Mouse (Mus musculus) sigmoid colon, adult 10 weeks (tissue): Measurements from ENCODE around the gene Olfr1079. TPM values are rescaled to one million over a fixed set of nuclear protein-coding genes. Genes with fewer than 3 reads are reported as not detected.

Experiments used
- polyA plus RNA-seq: library from polyadenylated mRNA; stranded (reverse); fragments of 350-450 nt; fragmentation: Illumina TruSeq; extraction: RNeasy Lipid Tissue Mini Kit (QIAGEN cat#74804); gene quantifications from one replicate; pipeline ENCODE4 v1.2.3, GENCODE M21; 2014; ENCODE audit warnings: low read depth, low replicate concordance

Olfr1079 gene
- not detected for polyA plus RNA-seq

DNA sequence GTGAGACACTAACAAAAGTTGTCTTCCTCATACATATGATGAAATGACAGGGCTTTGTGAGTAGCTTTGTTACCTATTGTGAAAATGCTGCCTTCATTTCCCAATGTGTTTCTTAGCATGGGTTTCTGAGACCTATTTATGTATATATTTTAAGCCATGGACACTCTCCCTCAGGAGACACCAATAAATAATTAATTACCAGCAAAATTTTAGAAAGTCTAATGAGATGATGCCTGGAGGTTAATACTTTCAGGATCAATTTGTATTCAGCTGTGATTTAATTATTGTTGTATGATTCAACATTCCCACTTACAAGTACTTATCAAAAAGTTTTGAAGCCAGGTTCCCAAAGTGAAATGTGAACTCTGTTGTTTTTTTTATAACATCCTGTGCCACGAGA, at the start of gene Olfr1079:
Gene Olfr1079, minus strand, starts transcription at position 101 of the 400 bp plus-strand sequence.

DNA sequence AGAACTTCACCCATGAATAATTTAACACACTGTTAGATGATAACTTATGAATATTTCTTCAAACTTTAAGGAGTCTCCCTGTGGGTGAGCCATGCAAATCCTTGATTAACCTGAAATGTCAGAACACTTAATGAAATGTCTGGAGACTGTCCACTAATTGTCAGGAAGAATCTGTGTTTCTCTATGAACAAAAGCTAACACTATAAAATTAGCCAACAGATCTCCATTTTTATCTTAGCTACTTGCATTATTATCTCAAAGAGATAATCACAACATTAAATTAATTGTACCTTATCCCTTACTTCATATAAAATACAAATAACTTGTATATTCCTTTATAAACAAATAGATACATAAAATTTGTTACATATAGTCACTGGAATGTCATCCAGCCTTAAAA, 15.9 kb upstream of the Olfr1079 start, which contains the start of gene Olfr1080:
Gene Olfr1080, minus strand, starts transcription at position 101 of the 400 bp plus-strand sequence.

DNA sequence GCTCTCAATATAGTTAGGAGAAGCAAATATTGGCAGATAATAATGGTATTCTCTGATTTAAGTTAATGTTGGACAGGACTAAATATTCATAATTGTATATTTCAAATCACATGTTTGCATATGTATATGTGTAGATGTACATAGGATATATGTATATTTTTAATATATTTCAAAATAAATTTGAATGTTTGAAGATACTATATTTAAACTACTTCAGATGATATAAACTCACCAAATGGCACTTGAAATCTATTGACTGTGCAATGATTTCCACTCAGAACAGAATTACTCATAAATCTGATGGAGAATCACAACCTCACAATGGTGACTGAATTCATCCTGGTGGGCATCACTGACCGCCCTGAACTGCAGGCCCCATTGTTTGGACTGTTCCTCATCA, 34.1 kb downstream of the Olfr1079 start, which contains the start of gene Olfr1076:
Gene Olfr1076, plus strand, starts transcription at position 301 of the 400 bp plus-strand sequence.

DNA sequence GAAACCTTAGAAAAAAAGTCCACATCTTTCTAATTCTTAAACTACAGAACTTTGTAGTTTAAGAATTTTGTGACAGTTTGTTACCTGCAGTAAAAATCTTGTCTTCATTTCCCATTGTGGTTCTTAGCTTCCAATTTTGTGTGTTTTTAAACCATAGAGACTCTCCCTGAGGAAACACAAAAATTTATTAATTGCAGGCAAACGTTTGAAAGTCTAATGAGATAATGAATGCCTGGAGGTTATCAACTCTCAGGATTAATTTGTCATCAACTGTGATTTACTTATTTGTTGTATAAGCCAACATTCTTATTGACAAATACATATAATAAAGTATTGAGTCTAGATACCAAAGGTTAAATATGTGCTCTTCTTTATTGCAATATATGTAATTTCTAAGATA, 55.0 kb downstream of the Olfr1079 start, which contains the start of gene Olfr228:
Gene Olfr228, minus strand, starts transcription at position 101 of the 400 bp plus-strand sequence.

Other genes with a start within 250 kb of the Olfr1079 start
- not detected for gene Olfr1053, start 227.2 kb downstream of the Olfr1079 start, polyA plus RNA-seq
- not detected for gene Olfr1054, start 207.0 kb downstream of the Olfr1079 start, polyA plus RNA-seq
- not detected for gene Olfr1055, start 192.2 kb downstream of the Olfr1079 start, polyA plus RNA-seq
- gene Olfr1056, start 180.0 kb downstream of the Olfr1079 start, polyA plus RNA-seq, result not detected
- gene Olfr1057, start 164.1 kb downstream of the Olfr1079 start, polyA plus RNA-seq, result not detected
- gene Olfr1058, start 153.9 kb downstream of the Olfr1079 start, polyA plus RNA-seq, result not detected
- gene Olfr1061, start 128.4 kb downstream of the Olfr1079 start, polyA plus RNA-seq, result not detected
- gene Olfr1062, start 115.7 kb downstream of the Olfr1079 start, polyA plus RNA-seq, result not detected
- gene Olfr1065, start 91.9 kb downstream of the Olfr1079 start, polyA plus RNA-seq, result not detected
- not detected for gene Olfr1066, start 86.2 kb downstream of the Olfr1079 start, polyA plus RNA-seq
- not detected for gene Olfr228, start 55.1 kb downstream of the Olfr1079 start, polyA plus RNA-seq
- gene Olfr1076, start 34.0 kb downstream of the Olfr1079 start, polyA plus RNA-seq, result not detected
- gene Olfr1080, start 15.8 kb upstream of the Olfr1079 start, polyA plus RNA-seq, result not detected
- gene Olfr1082, start 56.5 kb upstream of the Olfr1079 start, polyA plus RNA-seq, result not detected
- gene Olfr1084, start 97.2 kb upstream of the Olfr1079 start, polyA plus RNA-seq, result not detected
- gene Olfr1085, start 119.5 kb upstream of the Olfr1079 start, polyA plus RNA-seq, result not detected
- gene Olfr1086, start 137.6 kb upstream of the Olfr1079 start, polyA plus RNA-seq, result not detected
- gene Olfr1087, start 155.9 kb upstream of the Olfr1079 start, polyA plus RNA-seq, result not detected
- not detected for gene Olfr1089, start 191.2 kb upstream of the Olfr1079 start, polyA plus RNA-seq
- not detected for gene Olfr1090, start 216.5 kb upstream of the Olfr1079 start, polyA plus RNA-seq
- gene Olfr1093, start 240.0 kb upstream of the Olfr1079 start, polyA plus RNA-seq, result not detected